Mouse (Mus musculus): Measurements from ENCODE around the gene 2810004N23Rik. TPM values are rescaled to one million over a fixed set of nuclear protein-coding genes. Genes with fewer than 3 reads are reported as not detected.

The 2810004N23Rik gene
- polyA plus RNA-seq (2012; rRNA removed), result 7.7 and 8.9 TPM in 2 replicates

GRCm38 (mm10) chr8:124862321-124863162 is at the start of gene 2810004N23Rik, which contains the start of gene Gnpat:
Gene 2810004N23Rik, minus strand, starts transcription at chr8:124863120.
Gene Gnpat, plus strand, starts transcription at chr8:124863033.

GRCm38 (mm10) chr8:124897386-124898250 is 34.7 kb upstream of the 2810004N23Rik start, which contains the start of the genes Exoc8 and Sprtn:
Gene Exoc8, minus strand, starts transcription at chr8:124897705.
Gene Sprtn, plus strand, starts transcription at chr8:124897886.

GRCm38 (mm10) chr8:124792708-124793107 is 70.2 kb downstream of the 2810004N23Rik start, which contains the start of gene Trim67:
Gene Trim67, plus strand, starts transcription at chr8:124793092.

Other genes starting within 250 kb of the 2810004N23Rik start
- 45.9 and 51.5 TPM in 2 replicates for gene 2310022B05Rik, start 199.8 kb downstream of the 2810004N23Rik start, polyA plus RNA-seq (2012; rRNA removed)
- gene Ttc13, start 141.1 kb downstream of the 2810004N23Rik start, polyA plus RNA-seq (2012; rRNA removed), result 15.4 and 15.5 TPM in 2 replicates
- 11.9 and 13.1 TPM in 2 replicates for gene Arv1, start 141.0 kb downstream of the 2810004N23Rik start, polyA plus RNA-seq (2012; rRNA removed)
- 1.3 and 2.1 TPM in 2 replicates for gene Fam89a, start 111.3 kb downstream of the 2810004N23Rik start, polyA plus RNA-seq (2012; rRNA removed)
- 0.10 and 0.12 TPM in 2 replicates for gene Trim67, start 70.0 kb downstream of the 2810004N23Rik start, polyA plus RNA-seq (2012; rRNA removed)
- gene Gnpat, start 87 bp downstream of the 2810004N23Rik start, polyA plus RNA-seq (2012; rRNA removed), result 28.0 and 28.5 TPM in 2 replicates
- gene Exoc8, start 34.6 kb upstream of the 2810004N23Rik start, polyA plus RNA-seq (2012; rRNA removed), result 12.6 and 13.5 TPM in 2 replicates
- 10.7 and 11.7 TPM in 2 replicates for gene Sprtn, start 34.8 kb upstream of the 2810004N23Rik start, polyA plus RNA-seq (2012; rRNA removed)
- 33.0 and 36.5 TPM in 2 replicates for gene Egln1, start 86.2 kb upstream of the 2810004N23Rik start, polyA plus RNA-seq (2012; rRNA removed)
- 23.3 and 23.7 TPM in 2 replicates for gene Tsnax, start 149.9 kb upstream of the 2810004N23Rik start, polyA plus RNA-seq (2012; rRNA removed)
- 0.21 and 0.51 TPM in 2 replicates for gene Disc1, start 191.1 kb upstream of the 2810004N23Rik start, polyA plus RNA-seq (2012; rRNA removed)